Mouse (Mus musculus): ENCODE results near the gene Camk2n1. TPM values are rescaled to one million over a fixed set of nuclear protein-coding genes. Genes with fewer than 3 reads are reported as not detected.

Gene Camk2n1
- polyA plus RNA-seq, 2 experiments = 2.1 to 7.8 TPM

- Histone ChIP-seq H3K4me2 (replicated peaks; ENCODE audit: low read depth, low read length, severe bottlenecking) (no peak overlapping the region), H3K27me3 (ENCODE audit: control insufficient read depth, insufficient read depth, low read length) (peaks cover 14% of the 10 kb centered on the region), H3K27ac (replicated peaks; ENCODE audit: low read depth, low read length) (no peak overlapping the region), H3K9ac (ENCODE audit: low read depth, low read length, severe bottlenecking) (no peak overlapping the region), H3K9me3 (ENCODE audit: control insufficient read depth, low read length) (no peaks in the 10 kb centered on the region), H3K4me3 (replicated peaks; ENCODE audit: low read length) (no peak overlapping the region), H3K4me1 (ENCODE audit: control insufficient read depth, insufficient read depth, low read length) (peaks cover 12% of the 10 kb centered on the region), H3K36me3 (ENCODE audit: control insufficient read depth, insufficient read depth, low read length) (no peaks in the 10 kb centered on the region)
- 5% methylated on average over 7 of the region's 7 CpGs for WGBS
- TF ChIP-seq POLR2A (IDR thresholded peaks at IDR 0.05; ENCODE audit: borderline replicate concordance, extremely low read depth, insufficient read depth, insufficient read length) = no peak
- DNase-seq (ENCODE audit: low spot score) (no peak), ATAC-seq (ENCODE audit: low FRiP score, low read depth) (no peak)
These were observed 15.0 kb downstream of the Camk2n1 start for GRCm38 (mm10) chr4:138469080-138469479.

- DNase-seq (ENCODE audit: low spot score) (no peak), ATAC-seq (ENCODE audit: low FRiP score, low read depth) (no peak)
- no peak overlapping the region for H3K4me2 ChIP-seq (replicated peaks; ENCODE audit: low read depth, low read length, severe bottlenecking)
- no peak overlapping the region for H3K9ac ChIP-seq (ENCODE audit: low read depth, low read length, severe bottlenecking)
- no peak for TF ChIP-seq POLR2A (IDR thresholded peaks at IDR 0.05; ENCODE audit: borderline replicate concordance, extremely low read depth, insufficient read depth, insufficient read length)
- no peak overlapping the region for H3K4me3 ChIP-seq (replicated peaks; ENCODE audit: low read length)
- WGBS = 47% methylated on average over 7 of the region's 7 CpGs
- H3K36me3 ChIP-seq (ENCODE audit: control insufficient read depth, insufficient read depth, low read length) = no peaks in the 10 kb centered on the region
- no peaks in the 10 kb centered on the region for H3K4me1 ChIP-seq (ENCODE audit: control insufficient read depth, insufficient read depth, low read length)
- H3K9me3 ChIP-seq (ENCODE audit: control insufficient read depth, low read length) = no peaks in the 10 kb centered on the region
- no peak overlapping the region for H3K27ac ChIP-seq (replicated peaks; ENCODE audit: low read depth, low read length)
- H3K27me3 ChIP-seq (ENCODE audit: control insufficient read depth, insufficient read depth, low read length) = peaks cover 3% of the 10 kb centered on the region; the same call in 1 of the 2 replicates
These were observed 17.1 kb downstream of the Camk2n1 start for GRCm38 (mm10) chr4:138471241-138471640.

GRCm38 (mm10) chr4:138479595-138479994 is 25.5 kb downstream of the Camk2n1 start:
- ATAC-seq (ENCODE audit: low FRiP score, low read depth) = no peak
- no peaks in the 10 kb centered on the region for H3K9me3 ChIP-seq (ENCODE audit: control insufficient read depth, low read length)
- no peak overlapping the region for H3K9ac ChIP-seq (ENCODE audit: low read depth, low read length, severe bottlenecking)
- no peak for DNase-seq (ENCODE audit: low spot score)
- H3K4me3 ChIP-seq (replicated peaks; ENCODE audit: low read length) = no peak overlapping the region
- no peaks in the 10 kb centered on the region for H3K4me1 ChIP-seq (ENCODE audit: control insufficient read depth, insufficient read depth, low read length)
- H3K27ac ChIP-seq (replicated peaks; ENCODE audit: low read depth, low read length) = no peak overlapping the region
- no peak for TF ChIP-seq POLR2A (IDR thresholded peaks at IDR 0.05; ENCODE audit: borderline replicate concordance, extremely low read depth, insufficient read depth, insufficient read length)
- no peaks in the 10 kb centered on the region for H3K36me3 ChIP-seq (ENCODE audit: control insufficient read depth, insufficient read depth, low read length)
- 80% methylated on average over 7 of the region's 7 CpGs for WGBS
- no peaks in the 10 kb centered on the region for H3K27me3 ChIP-seq (ENCODE audit: control insufficient read depth, insufficient read depth, low read length)
- H3K4me2 ChIP-seq (replicated peaks; ENCODE audit: low read depth, low read length, severe bottlenecking) = no peak overlapping the region

- Histone ChIP-seq H3K4me3 (replicated peaks; ENCODE audit: low read length) (no peak overlapping the region), H3K4me2 (replicated peaks; ENCODE audit: low read depth, low read length, severe bottlenecking) (no peak overlapping the region), H3K9ac (ENCODE audit: low read depth, low read length, severe bottlenecking) (no peak overlapping the region), H3K27ac (replicated peaks; ENCODE audit: low read depth, low read length) (no peak overlapping the region), H3K9me3 (ENCODE audit: control insufficient read depth, low read length) (no peaks in the 10 kb centered on the region), H3K4me1 (ENCODE audit: control insufficient read depth, insufficient read depth, low read length) (no peaks in the 10 kb centered on the region), H3K36me3 (ENCODE audit: control insufficient read depth, insufficient read depth, low read length) (no peaks in the 10 kb centered on the region), H3K27me3 (ENCODE audit: control insufficient read depth, insufficient read depth, low read length) (no peaks in the 10 kb centered on the region)
- TF ChIP-seq POLR2A (IDR thresholded peaks at IDR 0.05; ENCODE audit: borderline replicate concordance, extremely low read depth, insufficient read depth, insufficient read length) = no peak
- no peak for DNase-seq (ENCODE audit: low spot score)
- no peak for ATAC-seq (ENCODE audit: low FRiP score, low read depth)
- WGBS = 29% methylated on average over 9 of the region's 9 CpGs
These were observed 26.8 kb downstream of the Camk2n1 start for GRCm38 (mm10) chr4:138480962-138481361.

- Histone ChIP-seq H3K27ac (replicated peaks; ENCODE audit: low read depth, low read length) (no peak overlapping the region), H3K9ac (ENCODE audit: low read depth, low read length, severe bottlenecking) (no peak overlapping the region), H3K4me2 (replicated peaks; ENCODE audit: low read depth, low read length, severe bottlenecking) (no peak overlapping the region), H3K9me3 (ENCODE audit: control insufficient read depth, low read length) (no peaks in the 10 kb centered on the region), H3K27me3 (ENCODE audit: control insufficient read depth, insufficient read depth, low read length) (no peaks in the 10 kb centered on the region), H3K36me3 (ENCODE audit: control insufficient read depth, insufficient read depth, low read length) (no peaks in the 10 kb centered on the region), H3K4me3 (replicated peaks; ENCODE audit: low read length) (no peak overlapping the region), H3K4me1 (ENCODE audit: control insufficient read depth, insufficient read depth, low read length) (no peaks in the 10 kb centered on the region)
- no peak for TF ChIP-seq POLR2A (IDR thresholded peaks at IDR 0.05; ENCODE audit: borderline replicate concordance, extremely low read depth, insufficient read depth, insufficient read length)
- DNase-seq (ENCODE audit: low spot score) (no peak), ATAC-seq (ENCODE audit: low FRiP score, low read depth) (no peak)
- 70% methylated on average over 8 of the region's 8 CpGs for WGBS
These were observed 28.6 kb downstream of the Camk2n1 start for GRCm38 (mm10) chr4:138482721-138483120.

- no peaks in the 10 kb centered on the region for H3K36me3 ChIP-seq (ENCODE audit: control insufficient read depth, insufficient read depth, low read length)
- H3K4me3 ChIP-seq (replicated peaks; ENCODE audit: low read length) = no peak overlapping the region
- H3K9me3 ChIP-seq (ENCODE audit: control insufficient read depth, low read length) = no peaks in the 10 kb centered on the region
- no peak for TF ChIP-seq POLR2A (IDR thresholded peaks at IDR 0.05; ENCODE audit: borderline replicate concordance, extremely low read depth, insufficient read depth, insufficient read length)
- no peaks in the 10 kb centered on the region for H3K4me1 ChIP-seq (ENCODE audit: control insufficient read depth, insufficient read depth, low read length)
- no peaks in the 10 kb centered on the region for H3K27me3 ChIP-seq (ENCODE audit: control insufficient read depth, insufficient read depth, low read length)
- no peak overlapping the region for H3K4me2 ChIP-seq (replicated peaks; ENCODE audit: low read depth, low read length, severe bottlenecking)
- no peak for ATAC-seq (ENCODE audit: low FRiP score, low read depth)
- H3K9ac ChIP-seq (ENCODE audit: low read depth, low read length, severe bottlenecking) = no peak overlapping the region
- WGBS = 62% methylated on average over 8 of the region's 8 CpGs
- no peak overlapping the region for H3K27ac ChIP-seq (replicated peaks; ENCODE audit: low read depth, low read length)
- no peak for DNase-seq (ENCODE audit: low spot score)
These were observed 34.1 kb downstream of the Camk2n1 start for GRCm38 (mm10) chr4:138488241-138488640.

All from limb, embryonic 14.5 days (tissue).